Mouse (Mus musculus): ENCODE results near the gene Ccdc152.

Ccdc152 gene

GRCm38 (mm10) chr15:3303426-3303825, at the start of gene Ccdc152:
Ccdc152 (minus strand) TSS chr15:3303526.
- no peak for DNase-seq

DNA sequence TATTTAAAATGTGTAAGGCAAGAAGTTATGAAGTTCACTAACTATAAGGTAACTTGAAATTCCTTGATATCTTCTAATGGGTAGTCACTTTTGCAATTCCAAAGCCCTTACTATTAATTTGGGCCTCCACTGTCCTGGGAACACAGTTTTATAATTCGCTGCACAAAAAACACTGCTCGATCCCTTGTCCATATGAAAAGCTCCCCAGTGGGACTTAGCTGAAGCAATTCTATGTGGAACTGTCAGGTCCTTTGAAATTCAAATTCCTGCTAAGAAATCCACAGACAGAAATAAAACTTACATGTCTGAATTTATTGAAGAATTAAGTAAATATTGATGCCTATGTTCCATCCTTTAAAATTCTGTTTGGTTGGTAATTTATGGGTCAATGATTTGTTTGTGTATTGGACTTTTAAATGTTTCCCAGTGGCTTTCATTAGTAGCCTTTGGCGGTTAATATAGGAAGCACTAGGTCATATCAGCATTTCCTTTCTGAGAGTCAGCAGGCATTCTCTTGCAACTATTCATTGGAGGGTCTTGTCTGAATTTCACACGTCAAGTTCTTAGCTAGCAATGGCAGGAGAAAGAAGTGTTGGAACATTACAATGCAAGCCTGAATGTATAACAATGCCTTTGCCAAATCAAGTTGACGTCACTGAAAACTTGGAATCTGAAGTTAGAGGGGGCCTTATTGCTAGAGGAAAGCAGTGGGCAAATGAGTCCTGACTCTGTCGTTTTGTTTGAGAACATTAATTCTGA, 46.2 kb upstream of the Ccdc152 start:
- no peak for DNase-seq

DNA sequence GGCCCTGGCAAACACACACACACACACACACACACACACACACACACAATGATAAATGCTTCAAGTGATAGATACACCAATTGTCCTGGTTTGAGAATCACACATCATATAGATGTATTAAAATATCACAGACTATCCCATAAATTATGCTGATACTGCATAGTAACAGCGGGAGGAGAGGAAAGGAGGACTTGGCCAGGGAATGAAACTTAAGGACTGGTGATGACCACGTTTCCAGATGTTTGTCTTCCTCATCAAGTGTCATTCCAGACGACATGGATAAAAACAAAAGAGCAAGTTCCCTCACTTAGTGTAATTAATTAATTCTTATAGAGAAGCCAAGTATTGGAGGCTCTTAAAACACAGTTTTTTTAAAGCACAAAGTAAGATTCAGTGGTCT, 43.4 kb upstream of the Ccdc152 start:
- no peak for DNase-seq

- no peak for DNase-seq
Observed at GRCm38 (mm10) chr15:3344555-3344954, 41.2 kb upstream of the Ccdc152 start.

DNA sequence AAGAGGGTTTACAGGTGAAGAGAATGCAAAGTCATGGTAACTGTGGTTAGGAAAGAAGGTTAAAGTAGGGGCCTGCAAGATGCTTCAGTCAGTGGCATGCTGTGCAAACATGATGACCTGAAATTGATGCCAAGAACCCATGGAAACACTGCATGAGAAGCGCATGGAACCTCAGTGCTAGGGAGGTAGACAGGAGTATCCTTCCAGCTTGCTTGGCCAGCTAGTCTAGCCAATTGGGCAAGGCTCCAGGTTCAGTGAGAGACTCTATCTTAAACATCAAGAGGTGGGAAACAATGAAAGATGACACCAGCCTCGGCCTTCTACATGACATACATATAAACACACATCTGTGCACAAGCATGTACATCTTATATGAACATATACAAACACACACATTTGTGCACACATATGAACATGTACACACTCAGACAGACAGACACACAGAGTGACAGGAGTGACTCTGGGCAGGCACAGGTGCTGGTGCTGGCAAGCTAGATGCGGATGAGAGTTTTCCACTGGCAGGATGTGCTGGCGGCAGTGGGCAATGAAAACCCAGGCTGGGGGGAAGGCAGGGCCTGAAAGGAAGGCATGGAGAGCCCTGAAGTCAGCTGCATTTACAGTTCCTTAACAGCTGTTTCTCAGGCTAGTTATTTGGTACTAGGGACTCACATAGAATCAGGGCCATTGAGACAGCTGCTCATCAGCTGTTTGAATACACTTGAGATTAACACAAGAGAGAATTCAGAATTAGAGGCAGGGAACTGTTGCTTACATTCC, 38.7 kb upstream of the Ccdc152 start:
- DNase-seq, result no peak

DNA sequence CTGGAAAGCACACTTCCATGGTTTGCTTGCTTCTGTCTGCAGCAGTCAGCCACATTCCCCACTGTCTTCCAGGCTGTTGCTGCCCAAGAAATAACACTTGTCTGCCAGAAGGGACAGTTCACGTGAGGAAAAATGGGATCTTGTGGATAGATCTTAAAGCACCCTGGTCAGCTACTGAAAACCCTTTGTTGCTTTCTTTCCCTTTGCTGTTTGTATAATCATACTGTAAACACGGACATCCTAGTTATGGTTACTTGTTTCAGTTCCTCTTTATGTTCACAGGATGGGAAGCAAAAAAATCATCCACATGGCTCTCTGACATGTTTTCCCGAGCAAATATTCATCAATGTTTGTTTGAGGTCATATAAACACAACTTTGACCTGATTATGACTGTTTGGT, 36.5 kb upstream of the Ccdc152 start:
- no peak for DNase-seq

GRCm38 (mm10) chr15:3332517-3332916, 29.2 kb upstream of the Ccdc152 start:
- DNase-seq, result no peak

DNA sequence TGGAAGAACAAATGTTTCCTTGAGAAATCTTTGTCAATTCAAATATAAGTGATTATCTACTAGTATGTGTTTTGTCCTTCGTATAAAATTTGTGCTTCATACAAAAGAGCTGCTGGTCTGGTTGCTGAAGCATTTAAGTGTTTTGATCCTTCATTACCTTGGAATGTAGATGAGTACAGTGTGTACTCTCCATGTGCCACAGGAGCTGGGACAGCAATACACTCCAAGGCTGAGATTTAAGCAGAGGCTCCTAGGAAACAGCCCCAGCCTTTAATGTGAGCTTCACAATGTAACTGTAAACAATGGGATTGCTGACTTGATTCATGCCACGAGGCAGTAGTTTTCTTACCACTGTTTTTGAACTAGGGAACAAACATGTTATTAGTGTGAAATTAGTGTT, 28.5 kb upstream of the Ccdc152 start:
- DNase-seq, result no peak

GRCm38 (mm10) chr15:3330291-3330690, 27.0 kb upstream of the Ccdc152 start:
- DNase-seq, result no peak

- DNase-seq, result no peak
Observed at GRCm38 (mm10) chr15:3323041-3323440, 19.7 kb upstream of the Ccdc152 start.

- DNase-seq, result no peak
Observed at GRCm38 (mm10) chr15:3319929-3320328, 16.6 kb upstream of the Ccdc152 start.

DNA sequence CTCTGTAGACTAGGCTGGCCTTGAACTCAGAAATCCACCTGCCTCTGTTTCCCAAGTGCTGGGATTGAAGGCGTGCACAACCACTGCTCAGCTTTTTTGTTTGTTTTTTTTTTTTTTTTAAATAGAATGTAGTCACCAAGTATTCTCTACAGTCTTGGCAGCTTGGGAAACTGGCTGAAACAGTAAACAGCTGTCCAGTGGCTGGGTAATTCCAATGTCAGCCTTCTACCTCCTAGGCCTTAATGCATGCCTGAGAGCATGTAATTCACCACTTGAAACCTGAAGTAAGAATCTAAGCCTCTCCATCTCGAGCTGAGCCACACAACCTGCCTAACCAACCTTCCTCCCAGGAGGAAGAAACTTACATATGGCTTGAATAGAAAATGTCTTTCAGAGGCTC, 13.3 kb upstream of the Ccdc152 start:
- no peak for DNase-seq

GRCm38 (mm10) chr15:3312937-3313336, 9.6 kb upstream of the Ccdc152 start:
- DNase-seq, result no peak

DNA sequence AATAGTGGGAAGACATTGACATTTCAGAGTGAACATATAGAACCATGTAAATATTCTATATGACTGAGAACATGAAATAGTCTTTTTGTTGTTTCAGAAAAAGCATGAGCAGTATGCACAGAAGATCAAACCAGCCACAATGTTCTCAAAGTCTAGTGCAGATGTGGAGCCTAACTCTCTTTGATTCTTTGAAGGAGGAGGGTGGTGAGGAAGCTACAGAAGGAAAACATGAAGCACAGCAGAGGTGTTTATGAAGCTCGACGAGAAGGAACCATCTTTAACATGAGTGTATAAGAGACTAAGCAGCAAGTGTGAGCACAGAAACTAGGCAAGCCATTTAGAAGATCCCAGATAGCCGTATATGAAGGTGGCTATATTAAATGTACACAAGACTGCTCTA, 6.5 kb upstream of the Ccdc152 start:
- no peak for DNase-seq

DNA sequence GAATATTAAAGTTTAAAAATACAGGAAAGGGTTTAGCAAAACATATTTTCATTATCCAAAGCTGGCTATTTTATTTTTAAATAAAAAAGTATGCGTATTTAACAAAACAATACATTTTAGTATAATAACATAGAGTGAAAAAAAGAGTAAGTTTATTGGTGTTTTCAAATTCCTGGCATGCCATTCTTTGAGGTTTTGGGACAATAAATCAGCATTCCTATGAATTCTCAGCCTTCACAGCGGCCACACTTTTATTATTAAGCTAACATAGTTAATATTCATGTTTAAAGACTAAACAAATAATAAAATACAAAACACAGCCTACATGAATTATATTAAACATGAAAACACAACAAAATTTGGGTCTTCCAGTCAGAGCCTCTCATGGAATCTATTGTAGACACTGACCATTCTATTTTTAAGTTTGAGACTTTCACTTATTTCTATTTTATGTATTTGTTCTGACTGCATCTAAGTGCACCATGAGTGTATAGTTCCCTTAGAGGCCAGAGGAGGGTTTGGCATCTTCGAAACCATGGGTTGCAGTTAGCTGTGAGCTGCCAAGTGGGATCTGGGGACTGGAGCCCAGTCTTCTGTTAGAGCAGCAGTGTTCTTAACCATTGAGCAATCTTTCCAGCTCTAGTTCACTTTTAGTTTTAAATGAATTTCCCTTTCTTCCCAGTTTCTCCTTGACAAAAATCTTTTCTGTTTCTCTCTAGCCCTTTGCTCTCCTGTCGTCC, 2.8 kb downstream of the Ccdc152 start:
- no peak for DNase-seq

DNA sequence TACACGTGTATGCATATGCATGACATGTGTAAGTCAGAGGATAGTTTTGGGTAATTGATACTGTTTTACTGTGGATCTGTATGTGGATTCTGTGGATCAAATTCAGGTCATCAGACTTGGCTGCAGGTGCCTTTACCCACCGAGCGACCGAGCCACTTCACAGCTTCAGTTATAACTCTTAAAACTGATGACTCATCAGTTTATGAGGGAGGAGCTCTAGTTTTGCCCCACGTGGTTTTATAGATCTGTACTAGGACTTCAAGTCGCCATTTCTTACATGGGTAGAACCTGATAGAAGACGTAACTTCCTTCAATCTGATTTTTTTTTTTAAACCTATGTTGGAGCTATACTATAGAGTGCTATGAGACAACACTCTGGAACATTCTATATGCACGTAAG, 5.7 kb downstream of the Ccdc152 start:
- DNase-seq, result no peak

DNA sequence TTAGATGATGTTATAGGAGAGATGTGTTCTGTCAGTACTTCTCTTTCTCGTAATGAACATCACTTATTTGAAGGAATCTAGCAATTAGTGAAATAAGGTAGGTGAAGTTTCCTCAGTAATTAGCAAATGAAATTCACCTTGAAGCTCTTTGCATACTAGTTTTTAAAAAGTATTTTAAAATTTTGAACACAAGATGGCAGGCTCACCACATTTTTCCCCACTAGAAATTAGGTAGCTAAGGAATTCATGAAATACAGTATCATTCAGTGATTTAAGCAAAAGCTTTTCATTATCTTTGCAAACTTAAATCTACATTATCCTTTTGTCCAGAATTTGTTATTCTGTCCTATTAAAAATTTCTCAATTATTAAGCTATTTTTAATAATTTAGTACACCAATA, 7.3 kb downstream of the Ccdc152 start:
- no peak for DNase-seq

GRCm38 (mm10) chr15:3293477-3293876, 9.8 kb downstream of the Ccdc152 start:
- no peak for DNase-seq

DNA sequence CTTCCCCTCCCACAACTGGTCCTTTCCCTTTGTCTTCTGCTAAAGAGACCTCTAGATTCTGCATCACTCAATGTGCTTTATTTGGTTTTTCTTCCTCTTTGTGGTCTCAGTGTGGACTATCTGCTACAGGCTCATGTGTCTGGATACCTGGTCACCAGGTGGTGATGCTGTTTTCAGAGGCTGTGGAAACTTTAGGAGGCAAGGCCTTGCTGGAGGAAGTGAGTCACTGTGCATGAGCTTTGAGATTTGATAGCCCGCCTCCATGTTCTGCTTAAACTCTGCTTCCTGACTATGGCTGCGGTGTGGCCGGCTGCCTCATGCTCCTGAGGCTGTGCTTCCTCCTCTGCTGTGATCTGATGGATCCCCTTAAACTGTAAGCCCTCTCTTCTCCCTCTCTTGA, 12.9 kb downstream of the Ccdc152 start:
- DNase-seq, result no peak

GRCm38 (mm10) chr15:3286032-3286431, 17.3 kb downstream of the Ccdc152 start:
- DNase-seq, result no peak

DNA sequence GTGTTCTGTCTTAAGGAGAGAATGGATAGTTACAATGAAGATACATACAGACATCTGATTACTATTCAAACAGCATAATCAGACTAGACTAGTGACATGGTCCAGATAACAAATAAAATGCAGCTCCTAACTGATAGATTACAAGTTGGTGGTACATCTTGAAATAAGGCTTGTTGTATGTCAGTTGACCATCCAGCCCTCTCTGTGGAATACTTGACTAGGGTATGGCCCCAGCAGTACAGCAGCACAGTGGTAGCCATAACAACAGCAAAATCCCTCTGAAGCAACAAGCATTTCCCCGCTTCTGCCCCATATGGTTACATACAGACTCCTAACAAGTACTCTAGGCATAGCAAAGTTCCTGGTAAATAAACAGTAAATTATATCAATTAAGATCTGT, 21.6 kb downstream of the Ccdc152 start:
- no peak for DNase-seq

GRCm38 (mm10) chr15:3281216-3281615, 22.1 kb downstream of the Ccdc152 start:
- DNase-seq, result no peak

DNA sequence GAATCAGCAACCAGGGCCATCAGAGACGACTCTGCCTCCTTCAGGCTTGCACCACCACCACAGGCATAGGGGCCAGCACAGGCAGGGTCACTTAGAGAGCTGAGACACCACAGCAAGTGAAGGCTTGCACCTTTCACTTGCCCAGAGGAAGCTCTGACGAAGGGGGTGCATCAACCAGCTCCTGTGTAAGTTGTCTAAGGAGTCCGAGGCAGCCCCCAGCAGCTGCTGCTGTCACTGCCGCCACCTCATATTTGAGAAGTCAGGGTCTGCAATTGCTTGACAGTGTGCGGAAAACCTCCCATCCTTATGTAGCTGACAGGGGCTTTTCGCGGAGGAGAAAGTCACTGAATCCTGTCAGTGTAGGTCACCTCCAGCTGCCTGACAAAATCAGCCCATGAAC, 24.1 kb downstream of the Ccdc152 start:
- no peak for DNase-seq

DNA sequence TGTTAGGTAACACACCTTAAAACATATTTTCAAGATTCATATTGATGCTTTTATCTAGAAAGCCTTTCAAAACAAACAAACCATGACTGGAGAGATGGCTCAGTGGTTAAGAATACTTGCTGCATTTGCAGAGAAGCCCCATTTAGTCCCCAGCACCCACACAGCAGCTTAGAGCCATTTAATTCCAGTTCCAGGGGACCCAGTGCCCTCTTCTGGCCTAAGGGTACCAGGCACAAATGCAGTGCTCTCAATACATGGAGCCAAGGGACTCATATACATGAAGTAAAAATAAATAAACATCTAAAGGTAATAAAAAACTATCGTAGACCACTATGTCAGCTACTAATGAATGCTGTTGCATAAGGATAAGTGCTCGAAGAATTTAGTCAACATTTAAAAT, 25.9 kb downstream of the Ccdc152 start:
- DNase-seq, result no peak

Measured in cerebellum, adult 11 months (tissue).